Mouse (Mus musculus) liver (tissue): ENCODE data around the gene Fam155a.

Experiments used
- DNase-seq: peaks from one replicate; pipeline ENCODE4 v3.0.0-alpha.2; 2020; ENCODE audit warnings: mixed read lengths

Gene Fam155a

GRCm38 (mm10) chr8:9656901-9657300, 114.1 kb downstream of the Fam155a start:
- DNase-seq: no peak

DNA sequence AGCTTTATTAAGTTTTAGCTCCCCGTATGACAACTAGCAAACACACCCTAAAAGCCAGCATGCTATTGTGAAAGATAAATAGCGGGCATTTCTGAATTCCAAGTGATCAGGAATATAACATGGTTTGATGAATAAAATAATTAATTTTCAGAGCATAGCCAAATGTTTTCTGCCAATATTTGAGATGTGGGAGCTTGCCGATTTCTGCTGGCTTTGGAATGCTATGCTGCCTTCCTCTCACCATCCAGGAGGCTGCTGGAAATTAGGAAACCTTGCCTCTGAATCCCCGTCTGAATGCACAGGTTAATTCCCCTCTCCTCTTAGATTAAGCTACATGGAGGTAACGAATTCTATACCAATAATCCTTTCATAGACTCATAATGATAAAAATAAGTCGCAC, 116.1 kb downstream of the Fam155a start:
- no peak for DNase-seq

GRCm38 (mm10) chr8:9653643-9654042, 117.3 kb downstream of the Fam155a start:
- DNase-seq: no peak

GRCm38 (mm10) chr8:9638162-9638561, 132.8 kb downstream of the Fam155a start:
- DNase-seq: no peak

- no peak for DNase-seq
Measured at GRCm38 (mm10) chr8:9635240-9635639, 135.7 kb downstream of the Fam155a start.

DNA sequence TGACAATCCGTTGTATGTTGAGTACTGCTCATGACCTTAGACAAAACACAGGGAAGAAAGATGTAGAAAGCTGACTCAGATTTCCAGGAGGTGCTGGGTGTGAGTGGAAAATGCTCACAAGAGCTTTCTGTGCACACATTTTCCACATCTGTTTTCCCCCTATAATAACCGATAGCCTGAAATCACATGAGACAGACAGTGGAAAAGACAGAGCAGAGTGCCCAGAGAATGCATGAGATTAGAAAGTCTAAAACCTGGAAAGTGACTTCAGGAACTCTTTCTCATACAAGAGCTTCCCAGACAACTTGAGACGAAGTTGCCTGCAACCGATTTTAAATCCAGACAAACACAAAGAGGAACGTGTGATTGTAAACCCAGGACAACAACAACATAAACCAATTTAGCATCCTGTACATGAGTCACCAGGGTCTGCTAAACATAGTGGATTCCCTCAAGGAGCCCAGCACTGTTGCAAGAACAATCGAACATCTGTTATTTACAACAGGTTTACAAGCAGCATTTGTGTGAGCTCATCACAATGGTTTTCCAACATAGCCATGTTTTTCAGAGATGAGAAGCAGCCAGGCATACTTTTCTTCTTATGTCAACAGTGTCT, 163.8 kb downstream of the Fam155a start:
- no peak for DNase-seq

- no peak for DNase-seq
Measured at GRCm38 (mm10) chr8:9596003-9596402, 175.0 kb downstream of the Fam155a start.

DNA sequence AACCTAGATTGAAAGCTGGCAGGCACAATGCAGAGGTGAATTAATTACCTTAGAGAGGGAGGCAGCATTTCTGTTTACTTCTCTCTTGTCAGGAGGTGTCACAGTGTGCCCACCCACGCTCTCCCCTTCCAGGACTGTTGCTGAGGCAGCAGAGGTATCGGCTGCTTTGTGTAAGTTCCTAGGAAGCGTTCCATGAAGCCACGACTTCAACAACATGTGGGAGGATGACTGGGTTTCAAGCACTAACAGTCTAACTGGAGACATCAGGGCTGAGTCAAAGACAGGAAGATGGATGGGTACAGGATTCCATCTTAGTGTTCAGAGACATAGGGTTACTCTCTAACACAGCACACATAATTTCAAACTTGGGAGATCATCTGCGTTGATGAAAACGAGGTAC, 189.1 kb downstream of the Fam155a start:
- DNase-seq: no peak

DNA sequence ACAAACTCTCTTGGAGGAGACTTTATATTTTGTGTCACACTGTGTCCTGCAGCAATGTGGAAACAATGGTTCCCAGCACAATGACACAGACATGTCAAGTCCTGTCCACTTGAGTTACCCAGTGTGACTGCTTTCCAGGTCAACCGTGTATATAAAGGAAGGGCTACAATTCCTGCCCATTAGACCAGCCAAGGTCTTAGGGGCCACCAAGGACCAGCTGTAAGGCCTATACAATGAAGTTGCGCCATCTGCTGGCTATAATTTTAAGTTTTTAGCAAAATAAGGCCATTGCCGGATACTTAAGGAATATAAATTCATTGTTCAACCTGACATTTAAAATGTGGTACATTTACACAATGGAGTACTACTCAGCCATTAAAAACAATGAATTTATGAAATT, 190.8 kb downstream of the Fam155a start:
- no peak for DNase-seq

DNA sequence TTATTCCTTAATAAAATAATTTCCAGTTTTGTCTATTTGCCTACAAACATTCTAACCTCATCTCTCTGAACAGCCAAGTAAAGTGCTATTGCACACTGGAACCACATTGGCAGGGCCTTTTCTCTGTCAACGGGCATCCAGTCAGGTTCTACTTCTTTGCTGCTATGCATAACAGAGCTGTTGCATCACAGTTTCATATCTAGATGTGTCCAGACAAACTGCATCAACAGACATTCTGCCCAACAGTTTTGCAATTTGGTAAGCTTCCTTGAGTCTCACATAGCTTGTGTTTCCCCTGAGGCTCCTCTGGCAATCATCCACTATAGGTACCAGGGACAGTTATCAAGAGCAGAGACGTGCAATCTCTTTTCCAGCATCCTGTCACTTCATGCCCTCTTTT, 199.0 kb downstream of the Fam155a start:
- DNase-seq: no peak

- no peak for DNase-seq
Measured at GRCm38 (mm10) chr8:9569516-9570170, 201.3 kb downstream of the Fam155a start.

- DNase-seq: no peak
Measured at GRCm38 (mm10) chr8:9549199-9549598, 221.8 kb downstream of the Fam155a start.

GRCm38 (mm10) chr8:9547558-9547954, 223.4 kb downstream of the Fam155a start:
- DNase-seq: no peak

DNA sequence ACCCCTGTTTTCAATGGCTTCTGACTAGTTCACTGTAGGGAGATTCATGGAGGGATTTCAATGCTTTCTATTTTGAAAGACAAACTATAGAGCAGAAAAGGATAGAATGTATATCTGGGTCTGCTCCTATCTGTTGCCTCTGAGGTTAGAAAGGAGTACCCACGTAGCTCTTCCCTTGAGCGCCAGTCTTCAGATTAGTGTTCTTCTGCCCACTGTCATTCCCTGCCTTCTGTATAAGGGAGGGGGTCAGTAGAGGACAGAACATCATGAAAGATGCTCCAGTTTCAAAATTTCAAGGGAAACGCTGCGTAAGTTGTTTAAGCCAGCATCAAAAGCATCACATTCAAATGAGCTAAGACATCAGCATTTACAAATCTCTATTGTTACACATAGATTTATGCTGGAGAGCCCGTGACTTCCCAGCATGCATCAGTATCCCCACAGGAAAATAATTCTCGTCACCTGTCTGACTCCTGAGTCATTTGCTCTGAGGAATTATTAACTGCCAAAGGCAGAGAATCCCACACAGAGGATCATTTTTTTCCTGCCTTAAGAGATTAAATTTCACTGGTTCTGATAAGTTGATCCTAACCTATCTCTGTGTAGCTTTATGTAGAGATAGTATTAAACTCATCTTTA, 223.9 kb downstream of the Fam155a start:
- DNase-seq: no peak

DNA sequence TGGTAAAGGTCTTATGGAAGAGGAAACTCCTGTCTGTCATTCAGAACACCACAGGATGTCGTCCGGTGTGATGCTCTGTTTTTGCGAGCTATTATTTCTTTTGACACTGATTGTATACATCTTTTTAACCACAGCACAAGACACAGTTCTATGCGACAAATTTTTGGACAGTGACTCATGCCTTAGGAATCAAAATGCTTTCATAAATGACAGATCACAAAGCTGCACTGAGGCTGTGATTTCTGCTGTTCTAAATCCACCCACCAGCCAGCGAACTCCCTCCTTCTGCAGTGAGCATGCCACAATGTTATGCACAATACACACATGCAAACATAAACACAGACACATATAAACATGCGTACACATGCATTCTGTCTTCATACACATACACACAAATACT, 224.5 kb downstream of the Fam155a start:
- DNase-seq: no peak

GRCm38 (mm10) chr8:9545665-9546064, 225.3 kb downstream of the Fam155a start:
- no peak for DNase-seq

- no peak for DNase-seq
Measured at GRCm38 (mm10) chr8:9535730-9536372, 235.1 kb downstream of the Fam155a start.

- no peak for DNase-seq
Measured at GRCm38 (mm10) chr8:9526515-9526914, 244.4 kb downstream of the Fam155a start.

DNA sequence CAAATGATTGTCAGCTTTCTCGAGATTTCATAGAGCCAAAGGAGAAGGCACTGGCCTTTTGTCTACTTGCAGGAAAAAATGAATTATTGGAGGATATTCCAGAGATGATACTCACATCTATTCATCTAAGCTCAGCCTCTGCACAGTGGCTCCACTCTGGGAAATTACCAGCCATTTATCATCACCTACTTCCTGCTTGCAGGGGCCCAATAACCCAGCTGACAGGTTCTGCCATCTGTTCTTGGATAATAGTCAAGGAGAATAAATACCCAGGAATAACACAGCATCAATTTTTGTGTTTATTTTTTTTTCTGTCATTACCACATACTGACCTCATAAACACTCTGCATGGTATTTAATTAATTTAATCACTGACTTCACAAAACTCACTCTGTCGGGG, 249.4 kb downstream of the Fam155a start:
- DNase-seq: no peak

DNA sequence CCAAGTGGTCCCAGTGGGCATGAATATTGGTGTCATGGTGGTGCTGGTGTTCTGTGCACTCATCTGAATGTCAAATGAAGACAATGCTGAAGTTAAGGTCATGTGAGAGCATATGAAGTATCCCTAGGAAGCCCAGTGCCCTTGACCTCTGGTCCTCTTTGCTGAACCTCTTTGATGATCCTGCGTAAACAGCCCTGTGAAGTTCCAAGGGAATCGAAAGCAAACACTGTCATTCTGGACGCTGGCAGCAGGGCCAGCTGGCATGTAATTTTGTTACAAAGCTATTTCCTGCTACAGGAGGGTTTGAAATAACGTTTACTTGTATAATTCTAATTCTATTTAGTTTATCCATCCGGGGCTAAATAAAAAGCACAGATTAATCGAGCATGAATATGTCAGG, 270.2 kb downstream of the Fam155a start:
- DNase-seq: no peak

DNA sequence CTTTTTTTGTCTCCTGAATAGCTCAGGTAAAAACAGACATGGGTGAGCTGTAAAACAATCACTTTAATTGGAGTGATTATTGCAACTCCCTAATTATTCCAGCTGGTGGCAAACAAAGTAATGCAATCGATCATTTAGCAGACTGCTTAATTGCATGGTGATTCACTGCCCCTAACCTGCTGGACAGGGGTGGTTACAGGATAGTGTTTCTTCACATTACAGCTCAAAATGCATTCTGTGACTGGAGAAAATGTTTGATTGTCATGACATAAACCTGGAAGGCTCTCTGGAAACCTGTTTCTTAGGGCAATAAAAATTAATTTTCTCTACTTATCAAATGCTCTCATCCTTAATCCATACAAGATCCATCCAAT, 276.7 kb downstream of the Fam155a start:
- DNase-seq: no peak

GRCm38 (mm10) chr8:9493557-9494224, 277.3 kb downstream of the Fam155a start:
- DNase-seq: no peak

GRCm38 (mm10) chr8:9482565-9482964, 288.4 kb downstream of the Fam155a start:
- no peak for DNase-seq
